Mouse (Mus musculus) CD4-positive, CD25-positive, alpha-beta regulatory T cell, adult 9 weeks (primary cell): ENCODE results near the gene Ndufa10. TPM values are rescaled to one million over a fixed set of nuclear protein-coding genes. Genes with fewer than 3 reads are reported as not detected.

Experiments used
- polyA plus RNA-seq: library from polyadenylated mRNA; unstranded; fragments of 100-300 nt; shearing (Covaris generic); gene quantifications from one replicate; pipeline ENCODE4 v1.2.1, GENCODE M21; 2017

Ndufa10 gene
- 239 TPM for polyA plus RNA-seq

GRCm38 (mm10) chr1:92473165-92474041 is at the start of gene Ndufa10:
Gene Ndufa10 (minus strand): TSS chr1:92473860.

GRCm38 (mm10) chr1:92518561-92518960 is 44.9 kb upstream of the Ndufa10 start, which contains the start of gene Olfr1414:
Gene Olfr1414 (minus strand): TSS chr1:92518661.

GRCm38 (mm10) chr1:92496001-92496400 is 22.3 kb upstream of the Ndufa10 start, which contains the start of gene Olfr1415:
Gene Olfr1415 (minus strand): TSS chr1:92496101.

GRCm38 (mm10) chr1:92485013-92485412 is 11.4 kb upstream of the Ndufa10 start, which contains the start of gene Olfr1416:
Gene Olfr1416 (minus strand): TSS chr1:92485113.

Other genes starting within 250 kb of the Ndufa10 start
- gene Olfr1416, start 11.3 kb upstream of the Ndufa10 start, polyA plus RNA-seq, result not detected
- not detected for gene Olfr1415, start 22.2 kb upstream of the Ndufa10 start, polyA plus RNA-seq
- gene Olfr1414, start 44.8 kb upstream of the Ndufa10 start, polyA plus RNA-seq, result not detected
- gene Olfr1413, start 97.5 kb upstream of the Ndufa10 start, polyA plus RNA-seq, result not detected
- gene Olfr1412, start 111.9 kb upstream of the Ndufa10 start, polyA plus RNA-seq, result not detected
- not detected for gene Olfr1411, start 120.6 kb upstream of the Ndufa10 start, polyA plus RNA-seq
- not detected for gene Olfr1410, start 131.9 kb upstream of the Ndufa10 start, polyA plus RNA-seq
- not detected for gene Olfr12, start 143.9 kb upstream of the Ndufa10 start, polyA plus RNA-seq
- gene Cops9, start 168.1 kb upstream of the Ndufa10 start, polyA plus RNA-seq, result 271 TPM
- gene Otos, start 175.0 kb upstream of the Ndufa10 start, polyA plus RNA-seq, result 1.7 TPM